Mouse (Mus musculus) heart, postnatal 0 days (tissue): ENCODE data around the gene Hist1h4b.

Experiments used
- CTCF ChIP-seq: IDR thresholded peaks from 2 replicates; pipeline ENCODE4 v1.5.1; 2016; ENCODE audit warnings: antibody characterized with exemption, control low read depth, low read depth
- EP300 ChIP-seq: IDR thresholded peaks from 2 replicates; pipeline ENCODE4 v1.6.1; 2016; ENCODE audit warnings: antibody characterized with exemption, low read depth

- TF ChIP-seq CTCF (no peak), EP300 (no peak)
Observed at GRCm38 (mm10) chr13:23724239-23724638, 32.6 kb upstream of the Hist1h4b start.
